Comparison of ENCODE assay signal across 29 mouse cellular contexts in the genomic region with DNA sequence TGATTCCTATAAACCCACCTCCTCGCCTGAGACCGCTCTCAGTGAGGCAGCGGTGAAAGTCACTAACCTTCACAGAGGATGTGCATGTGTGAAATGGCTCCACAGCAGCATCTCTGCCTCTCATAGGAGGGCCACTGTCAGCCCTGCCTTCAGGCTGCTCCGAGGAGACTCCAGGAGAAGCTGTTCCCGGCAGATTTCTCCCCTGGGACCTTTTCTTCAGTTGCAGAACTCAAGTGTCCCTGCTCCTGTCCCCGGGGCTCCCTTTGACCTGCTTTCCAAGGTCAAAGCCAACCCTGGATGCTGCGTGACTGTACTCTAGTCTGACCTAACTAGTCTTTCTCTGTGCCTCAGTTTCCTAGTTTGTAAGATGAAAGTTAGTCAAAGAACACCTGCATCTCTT. TPM values are rescaled to one million over a fixed set of nuclear protein-coding genes. Genes with fewer than 3 reads are reported as not detected.
A peak's percentile ranks its signal among the peaks of the same experiment; 100 is the strongest.
DNase-seq lines count a peak whose midpoint lies in the region; ATAC-seq lines count a peak whose summit lies in the region.
"Had no signal": no experiment of that assay in that cellular context is flagged by ENCODE, and none has a peak within 500 bp of the region (broad histone marks: within the 10 kb centered on the region; RNA-seq: fewer than 3 reads in every experiment).

A gene (minus strand): TSS at position 319 of the 400 bp plus-strand sequence.

- no peaks in the 10 kb centered on the region for H3K9me3 ChIP-seq in heart, embryonic 11.5 days (replicated peaks; ENCODE audit: control insufficient read depth, low read length)
- H3K9me3 ChIP-seq: embryonic facial prominence, embryonic 12.5 days; hindbrain, embryonic 13.5 days; limb, embryonic 13.5 days; lung, embryonic 15.5 days; midbrain, embryonic 13.5 days; neural tube, embryonic 13.5 days had no signal

- DNase-seq in heart, adult 18-20 months, result no peak
- DNase-seq in heart, postnatal 10 days, result no peak
- DNase-seq in heart, postnatal 36 days, result no peak
- peak; percentile 29 for DNase-seq in thymus, postnatal 25 days
- no peak for DNase-seq in thymus, adult 18-20 months
- DNase-seq: adrenal gland, postnatal 25 days; B cell, adult 2 months; cerebellum, adult 11-12 months; cerebellum, adult 9-11 months; embryo, embryonic 11 days; kidney, adult 8-10 months; kidney, postnatal 4 days; right cerebral cortex, postnatal 4 days had no signal

- H3K9ac ChIP-seq in heart, embryonic 11.5 days (ENCODE audit: low read depth, low read length), result no peak within 1 kb of the TSS
- H3K9ac ChIP-seq: embryonic facial prominence, embryonic 12.5 days; hindbrain, embryonic 13.5 days; limb, embryonic 13.5 days; lung, embryonic 15.5 days; midbrain, embryonic 13.5 days; neural tube, embryonic 13.5 days had no signal

- H3K4me1 ChIP-seq in heart, embryonic 11.5 days (ENCODE audit: control insufficient read depth, insufficient read depth, low read length), result peaks cover 4% of the 10 kb centered on the region; the same call in 1 of the 2 replicates

- 73% methylated on average over 7 of the region's 7 CpGs for WGBS in heart, embryonic 11.5 days (ENCODE audit: insufficient replicate concordance)

- no peak for ATAC-seq in heart, embryonic 11.5 days (replicated peaks; ENCODE audit: insufficient number of reproducible peaks, low FRiP score, low TSS enrichment)
- ATAC-seq: forebrain, embryonic 14.5 days; intestine, embryonic 16.5 days; midbrain, embryonic 13.5 days had no signal

- no peak within 1 kb of the TSS for H3K4me3 ChIP-seq in heart, embryonic 11.5 days (ENCODE audit: low read depth, low read length)
- H3K4me3 ChIP-seq: embryonic facial prominence, embryonic 12.5 days; hindbrain, embryonic 13.5 days; limb, embryonic 13.5 days; lung, embryonic 15.5 days; midbrain, embryonic 13.5 days; neural tube, embryonic 13.5 days had no signal

- no peak within 1 kb of the TSS for H3K4me2 ChIP-seq in heart, embryonic 11.5 days
- H3K4me2 ChIP-seq: embryonic facial prominence, embryonic 12.5 days; hindbrain, embryonic 13.5 days; limb, embryonic 13.5 days; liver, embryonic 11.5 days; lung, embryonic 15.5 days; midbrain, embryonic 13.5 days; neural tube, embryonic 13.5 days had no signal

- no peak within 1 kb of the TSS for H3K27ac ChIP-seq in heart, embryonic 11.5 days (ENCODE audit: low read depth, low read length)
- H3K27ac ChIP-seq: embryonic facial prominence, embryonic 12.5 days; hindbrain, embryonic 13.5 days; kidney, postnatal 0 days; limb, embryonic 13.5 days; lung, embryonic 15.5 days; midbrain, embryonic 13.5 days; neural tube, embryonic 13.5 days; stomach, postnatal 0 days had no signal

- H3K27me3 ChIP-seq in heart, embryonic 11.5 days (ENCODE audit: control insufficient read depth, insufficient read depth, low read length), result no peaks in the 10 kb centered on the region
- H3K27me3 ChIP-seq: embryonic facial prominence, embryonic 12.5 days; hindbrain, embryonic 13.5 days; limb, embryonic 13.5 days; lung, embryonic 15.5 days; midbrain, embryonic 13.5 days; neural tube, embryonic 13.5 days had no signal

- H3K36me3 ChIP-seq in heart, embryonic 11.5 days (ENCODE audit: control insufficient read depth, insufficient read depth, low read length), result no peaks in the 10 kb centered on the region
- H3K36me3 ChIP-seq: embryonic facial prominence, embryonic 12.5 days; hindbrain, embryonic 13.5 days; limb, embryonic 13.5 days; lung, embryonic 15.5 days; midbrain, embryonic 13.5 days; neural tube, embryonic 13.5 days had no signal

- intact Hi-C loops in heart, postnatal 10 days (cut with DNase I), result no loop called here
- intact Hi-C loops in heart, postnatal 36 days (cut with DNase I), result no loop called here

RNA-seq across cellular contexts. Expression of the gene that starts here (rescaled TPM):
- total RNA-seq in heart, adult 18-20 months (2021), result 10 to 100 TPM; 15.2 to 22.8 TPM
- total RNA-seq in heart, postnatal 10 days (2021), result 1 to 10 TPM; 1.5 to 2.1 TPM
- total RNA-seq in heart, postnatal 36 days (2021), result 10 to 100 TPM; 15.3 to 28.1 TPM
- polyA plus RNA-seq in heart, embryonic 11.5 days (2014; fragmentation: Nextera tagmentation; extraction: Ambion mirVana), result 0.84 and 1.9 TPM in 2 replicates
- total RNA-seq: adrenal gland, adult 18-20 months; adrenal gland, postnatal 25 days; layer of hippocampus, adult 8-10 months; layer of hippocampus, postnatal 25 days; left cerebral cortex, postnatal 36 days had no signal

Comparison
In these comparisons a context has a peak if more than half of its experiments do, and no peak if none do; other contexts are left out.
1. RNA of the gene that starts here (total RNA-seq): 15.3 to 28.1 TPM in heart, postnatal 36 days and 15.2 to 22.8 TPM in heart, adult 18-20 months; 1.5 to 2.1 TPM in heart, postnatal 10 days; every median in the first group is over 4 times any median in the second.